Mouse (Mus musculus) liver, adult 2 months (tissue): ENCODE measurements around the gene Ccdc144b.

Experiments
- CTCF ChIP-seq: fragments of 200-500 bp; IDR thresholded peaks from 2 replicates; pipeline ENCODE4 v1.5.1; 2011; ENCODE audit warnings: low read depth, low read length, control low read depth
- POLR2A ChIP-seq: fragments of 200-500 bp; IDR thresholded peaks from 2 replicates; pipeline ENCODE4 v1.6.1; 2011; ENCODE audit warnings: low read length, control low read depth; ENCODE audit not compliant: insufficient read depth; ENCODE audit errors: extremely low read depth

- no peak for TF ChIP-seq CTCF
- no peak for TF ChIP-seq POLR2A
These were observed 24.0 kb upstream of the Ccdc144b start for GRCm38 (mm10) chr3:36077386-36077785.
